Mouse (Mus musculus): ENCODE results near the gene Zbtb24. TPM values are rescaled to one million over a fixed set of nuclear protein-coding genes. Genes with fewer than 3 reads are reported as not detected.

Zbtb24 gene
- polyA plus RNA-seq, 1 experiment from 2014 or later: 19.8 TPM

- no peaks in the 10 kb centered on the region for H3K27me3 ChIP-seq (replicated peaks)
- H3K9ac ChIP-seq: no peak overlapping the region
- no peak overlapping the region for H3K4me3 ChIP-seq
- no peaks in the 10 kb centered on the region; the same call in 1 of the 2 replicates for H3K36me3 ChIP-seq (replicated peaks)
- no peak overlapping the region for H3K4me2 ChIP-seq
- H3K27ac ChIP-seq: no peak overlapping the region
- ATAC-seq (replicated peaks): no peak
- peaks cover 19% of the 10 kb centered on the region for H3K4me1 ChIP-seq
- H3K9me3 ChIP-seq: no peaks in the 10 kb centered on the region
Observed at GRCm38 (mm10) chr10:41472534-41472933, 22.4 kb downstream of the Zbtb24 start.

GRCm38 (mm10) chr10:41472962-41473481 is 22.8 kb downstream of the Zbtb24 start:
- 76% methylated on average over 5 of the region's 5 CpGs for WGBS
- no peaks in the 10 kb centered on the region for H3K27me3 ChIP-seq (replicated peaks)
- no peak for ATAC-seq (replicated peaks)

GRCm38 (mm10) chr10:41473782-41474468 is 23.7 kb downstream of the Zbtb24 start:
- H3K4me3 ChIP-seq: no peak overlapping the region
- peaks cover 23% of the 10 kb centered on the region for H3K4me1 ChIP-seq
- no peaks in the 10 kb centered on the region for H3K9me3 ChIP-seq
- H3K9ac ChIP-seq: no peak overlapping the region
- ATAC-seq (replicated peaks): no peak
- H3K36me3 ChIP-seq (replicated peaks): no peaks in the 10 kb centered on the region
- no peaks in the 10 kb centered on the region for H3K27me3 ChIP-seq (replicated peaks)
- no peak overlapping the region for H3K4me2 ChIP-seq
- no peak overlapping the region for H3K27ac ChIP-seq
- 83% methylated on average over 6 of the region's 6 CpGs for WGBS

More at GRCm38 (mm10) chr10:41472962-41473481, 22.8 kb downstream of the Zbtb24 start:
- Histone ChIP-seq H3K9ac (no peak overlapping the region), H3K9me3 (no peaks in the 10 kb centered on the region), H3K4me2 (no peak overlapping the region), H3K27ac (no peak overlapping the region), H3K36me3 (replicated peaks) (no peaks in the 10 kb centered on the region; the same call in 1 of the 2 replicates), H3K4me1 (peaks cover 23% of the 10 kb centered on the region), H3K4me3 (no peak overlapping the region)

DNA sequence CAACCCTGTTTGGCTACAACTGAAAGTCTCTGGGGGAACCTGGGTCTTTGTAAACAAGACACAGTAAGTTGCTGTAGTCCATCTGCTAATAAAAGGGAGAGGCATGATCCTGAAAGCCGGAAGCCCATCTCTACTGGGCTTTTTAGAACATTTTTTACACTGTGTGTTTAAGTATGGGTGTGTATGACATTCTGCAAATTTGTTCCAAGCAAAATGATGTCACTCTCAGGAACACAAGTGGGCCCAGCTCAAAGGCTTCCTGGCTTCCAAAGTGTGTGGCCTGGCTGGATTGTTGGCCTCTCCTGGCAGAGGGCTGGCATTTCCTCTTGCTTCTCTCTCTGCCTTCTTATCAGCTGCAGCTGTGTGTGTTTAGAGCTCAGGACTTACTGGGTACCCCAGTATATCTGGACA is 24.8 kb downstream of the Zbtb24 start:
- 88% methylated on average over 1 of the region's 1 CpGs for WGBS
- no peak overlapping the region for H3K4me3 ChIP-seq
- H3K27me3 ChIP-seq (replicated peaks): no peaks in the 10 kb centered on the region
- no peaks in the 10 kb centered on the region for H3K36me3 ChIP-seq (replicated peaks)
- H3K9ac ChIP-seq: no peak overlapping the region
- no peaks in the 10 kb centered on the region for H3K9me3 ChIP-seq
- H3K4me2 ChIP-seq: no peak overlapping the region
- H3K4me1 ChIP-seq: peaks cover 26% of the 10 kb centered on the region
- ATAC-seq (replicated peaks): no peak
- no peak overlapping the region for H3K27ac ChIP-seq

DNA sequence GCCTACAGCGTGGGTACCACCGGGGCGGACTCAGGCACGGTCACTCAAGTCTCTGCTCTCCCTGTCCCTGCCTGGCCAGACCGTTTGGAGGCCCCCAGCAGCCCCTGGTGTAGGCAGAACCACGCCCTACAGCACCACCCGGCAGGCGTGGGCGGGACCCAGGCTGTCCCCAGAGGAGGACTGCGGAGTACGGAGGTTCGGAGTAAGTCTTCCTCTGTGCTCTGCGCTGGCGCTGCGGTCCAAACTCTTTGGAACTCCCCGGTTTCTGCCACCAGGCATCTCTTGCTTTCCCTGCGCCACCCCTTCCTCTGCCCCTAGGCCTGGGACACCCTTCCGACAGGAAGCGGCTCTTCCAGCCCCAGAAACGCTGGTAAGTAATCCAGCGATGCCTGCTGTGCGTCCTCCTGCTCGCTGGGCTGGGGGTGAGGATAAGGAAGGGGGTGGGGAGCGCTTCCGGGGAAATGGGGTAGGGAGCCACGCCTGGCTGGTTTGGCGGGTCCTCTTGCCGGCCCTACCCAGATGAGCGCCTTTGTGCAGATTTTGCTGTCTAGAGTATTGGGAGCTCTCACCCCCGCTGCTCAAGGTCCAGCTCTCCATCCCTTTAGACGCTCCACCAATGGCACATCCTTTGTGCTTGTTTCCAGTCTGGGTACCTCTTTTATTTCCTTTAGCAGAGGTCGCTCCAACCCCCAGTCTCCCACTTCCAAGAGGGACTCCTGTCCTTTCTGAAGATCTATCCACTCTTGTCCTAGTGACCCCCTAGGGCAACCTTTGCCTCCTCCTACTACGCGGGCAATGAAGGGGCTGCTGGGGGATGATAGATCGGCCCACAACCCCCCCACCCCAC is 26.2 kb downstream of the Zbtb24 start, which contains the start of gene Mical1:
Gene Mical1, plus strand, starts transcription at position 144 of the 847 bp plus-strand sequence.
- Histone ChIP-seq H3K27ac (peak within 1 kb of the TSS; percentile 71), H3K4me3 (peak within 1 kb of the TSS; percentile 52), H3K4me1 (peaks cover 26% of the 10 kb centered on the region), H3K36me3 (replicated peaks) (no peaks in the 10 kb centered on the region), H3K9me3 (no peaks in the 10 kb centered on the region), H3K27me3 (replicated peaks) (no peaks in the 10 kb centered on the region), H3K4me2 (peak within 1 kb of the TSS; percentile 82), H3K9ac (peak within 1 kb of the TSS; percentile 48)
- peak; percentile 71 for ATAC-seq (replicated peaks)
- under 1% methylated on average over 35 of the region's 35 CpGs for WGBS

DNA sequence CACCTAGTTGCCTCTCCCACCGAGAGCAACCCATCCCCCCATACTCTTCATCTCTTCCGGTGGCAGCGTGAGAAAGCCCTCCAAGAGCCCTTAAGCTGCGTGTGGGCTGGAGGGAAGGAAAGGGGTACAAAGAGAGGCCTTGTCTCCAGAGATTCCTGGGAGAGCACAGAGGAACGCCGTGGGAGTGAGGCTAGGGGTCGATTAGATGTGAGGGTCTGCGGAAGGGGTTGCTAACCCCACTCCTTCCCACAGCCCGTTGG is 26.8 kb downstream of the Zbtb24 start:
- Histone ChIP-seq H3K9ac (peak overlapping the region; percentile 48), H3K4me3 (peak overlapping the region; percentile 52), H3K27ac (peak overlapping the region; percentile 71), H3K9me3 (no peaks in the 10 kb centered on the region), H3K36me3 (replicated peaks) (no peaks in the 10 kb centered on the region), H3K4me1 (peaks cover 26% of the 10 kb centered on the region), H3K27me3 (replicated peaks) (no peaks in the 10 kb centered on the region), H3K4me2 (peak overlapping the region; percentile 82)
- 0% methylated on average over 9 of the region's 9 CpGs for WGBS
- ATAC-seq (replicated peaks): peak; percentile 27

- Histone ChIP-seq H3K27ac (peak overlapping the region; percentile 71), H3K4me3 (peak overlapping the region; percentile 52), H3K9me3 (no peaks in the 10 kb centered on the region), H3K36me3 (replicated peaks) (no peaks in the 10 kb centered on the region), H3K4me1 (peaks cover 26% of the 10 kb centered on the region), H3K4me2 (peak overlapping the region; percentile 82), H3K9ac (peak overlapping the region; percentile 48), H3K27me3 (replicated peaks) (no peaks in the 10 kb centered on the region)
- ATAC-seq (replicated peaks): peak; percentile 76
- under 1% methylated on average over 20 of the region's 20 CpGs for WGBS
Observed at GRCm38 (mm10) chr10:41477278-41478181, 27.3 kb downstream of the Zbtb24 start.

GRCm38 (mm10) chr10:41479961-41480360 is 29.8 kb downstream of the Zbtb24 start:
- Histone ChIP-seq H3K27ac (no peak overlapping the region), H3K4me1 (peaks cover 26% of the 10 kb centered on the region), H3K27me3 (replicated peaks) (no peaks in the 10 kb centered on the region), H3K4me3 (no peak overlapping the region), H3K9ac (no peak overlapping the region), H3K36me3 (replicated peaks) (no peaks in the 10 kb centered on the region), H3K9me3 (no peaks in the 10 kb centered on the region), H3K4me2 (no peak overlapping the region)
- WGBS: 89% methylated on average over 3 of the region's 3 CpGs
- no peak for ATAC-seq (replicated peaks)

DNA sequence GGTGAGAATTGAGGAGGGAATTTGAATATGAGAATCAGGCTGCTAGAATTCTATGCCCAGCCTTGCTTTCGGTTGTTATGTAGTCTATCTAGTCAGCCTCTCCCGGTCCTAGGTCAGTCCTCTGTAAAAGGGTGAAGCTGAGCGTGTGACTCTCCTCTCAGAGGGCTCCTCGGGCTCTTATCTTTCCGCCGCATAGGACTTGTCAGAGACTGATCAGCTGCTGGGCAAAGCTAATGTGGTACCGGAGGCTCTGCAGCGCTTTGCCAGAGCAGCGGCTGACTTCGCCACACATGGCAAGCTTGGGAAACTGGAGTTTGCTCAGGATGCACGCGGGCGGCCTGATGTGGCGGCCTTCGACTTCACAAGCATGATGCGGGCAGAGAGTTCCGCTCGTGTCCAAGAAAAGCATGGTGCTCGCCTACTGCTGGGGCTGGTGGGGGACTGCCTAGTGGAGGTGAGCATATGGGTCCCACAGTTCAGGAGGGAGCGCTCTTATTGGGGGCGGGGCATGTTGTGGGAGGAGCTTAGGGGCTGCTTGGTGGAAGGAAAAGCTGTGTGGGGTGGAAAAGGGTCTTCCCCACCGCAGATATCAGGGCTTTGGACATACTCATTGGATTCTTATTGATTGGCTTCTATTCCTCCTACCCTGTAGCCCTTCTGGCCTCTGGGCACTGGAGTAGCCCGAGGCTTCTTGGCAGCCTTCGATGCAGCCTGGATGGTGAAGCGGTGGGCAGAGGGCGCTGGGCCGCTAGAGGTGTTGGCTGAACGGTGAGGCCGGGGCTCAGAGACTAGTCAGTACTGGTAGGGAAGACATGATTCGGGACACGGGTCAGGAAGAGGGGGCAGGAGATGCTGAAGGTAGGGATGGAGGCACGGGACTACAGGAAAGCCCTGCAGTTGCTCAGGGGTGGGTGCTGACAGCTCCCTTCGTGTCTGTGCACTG is 31.0 kb downstream of the Zbtb24 start:
- peaks cover 20% of the 10 kb centered on the region for H3K4me1 ChIP-seq
- H3K4me2 ChIP-seq: no peak overlapping the region
- no peaks in the 10 kb centered on the region for H3K36me3 ChIP-seq (replicated peaks)
- ATAC-seq (replicated peaks): no peak
- no peak overlapping the region for H3K9ac ChIP-seq
- no peaks in the 10 kb centered on the region for H3K9me3 ChIP-seq
- H3K4me3 ChIP-seq: no peak overlapping the region
- no peak overlapping the region for H3K27ac ChIP-seq
- H3K27me3 ChIP-seq (replicated peaks): no peaks in the 10 kb centered on the region
- 70% methylated on average over 33 of the region's 33 CpGs for WGBS

DNA sequence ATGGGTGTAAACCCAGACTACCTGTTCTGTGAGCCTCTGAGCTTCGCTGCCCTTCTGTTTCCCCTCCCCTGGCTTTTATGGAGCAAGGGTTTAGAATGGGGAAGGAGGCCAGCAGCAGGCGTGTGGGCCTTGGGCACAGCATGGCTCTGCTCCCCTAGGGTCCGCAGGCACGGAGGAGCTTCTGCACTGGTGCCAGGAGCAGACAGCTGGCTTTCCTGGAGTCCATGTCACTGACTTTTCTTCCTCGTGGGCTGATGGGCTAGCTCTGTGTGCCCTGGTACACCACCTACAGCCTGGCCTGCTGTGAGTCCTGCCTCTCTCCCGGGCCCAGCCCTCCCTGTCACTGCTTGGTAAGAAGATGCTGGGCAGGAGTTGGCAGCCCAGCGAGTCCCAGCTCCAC is 32.3 kb downstream of the Zbtb24 start:
- no peaks in the 10 kb centered on the region for H3K9me3 ChIP-seq
- H3K4me1 ChIP-seq: peaks cover 8% of the 10 kb centered on the region
- no peak for ATAC-seq (replicated peaks)
- H3K4me3 ChIP-seq: no peak overlapping the region
- no peak overlapping the region for H3K27ac ChIP-seq
- no peaks in the 10 kb centered on the region for H3K36me3 ChIP-seq (replicated peaks)
- no peak overlapping the region for H3K9ac ChIP-seq
- 79% methylated on average over 7 of the region's 7 CpGs for WGBS
- H3K4me2 ChIP-seq: no peak overlapping the region
- H3K27me3 ChIP-seq (replicated peaks): no peaks in the 10 kb centered on the region

DNA sequence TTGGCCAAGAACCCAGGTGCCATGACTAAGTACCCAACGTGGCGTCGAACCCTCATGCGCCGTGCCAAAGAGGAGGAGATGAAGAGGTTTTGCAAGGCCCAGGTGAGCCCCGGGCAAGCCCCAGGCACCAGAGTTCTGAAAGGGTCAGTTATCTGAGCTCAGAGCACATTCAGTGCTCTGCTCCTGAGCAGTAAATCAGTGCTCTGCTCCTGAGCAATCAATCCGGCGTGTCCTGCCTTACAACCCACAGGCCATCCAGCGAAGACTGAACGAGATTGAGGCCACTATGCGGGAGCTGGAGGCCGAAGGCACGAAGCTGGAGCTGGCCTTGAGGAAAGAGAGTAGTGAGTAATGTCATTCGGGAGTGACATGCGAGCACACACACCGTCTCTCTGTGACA is 35.6 kb downstream of the Zbtb24 start:
- Histone ChIP-seq H3K4me3 (no peak overlapping the region), H3K9ac (no peak overlapping the region), H3K4me1 (peaks cover 18% of the 10 kb centered on the region), H3K27ac (no peak overlapping the region), H3K4me2 (no peak overlapping the region), H3K27me3 (replicated peaks) (no peaks in the 10 kb centered on the region), H3K9me3 (no peaks in the 10 kb centered on the region), H3K36me3 (replicated peaks) (no peaks in the 10 kb centered on the region)
- ATAC-seq (replicated peaks): no peak
- 92% methylated on average over 16 of the region's 16 CpGs for WGBS
